Mouse (Mus musculus): ENCODE results near the gene Kalrn. TPM values are rescaled to one million over a fixed set of nuclear protein-coding genes. Genes with fewer than 3 reads are reported as not detected.

Kalrn gene
- polyA plus RNA-seq, 1 experiment from 2014 or later, result 9.2 TPM

DNA sequence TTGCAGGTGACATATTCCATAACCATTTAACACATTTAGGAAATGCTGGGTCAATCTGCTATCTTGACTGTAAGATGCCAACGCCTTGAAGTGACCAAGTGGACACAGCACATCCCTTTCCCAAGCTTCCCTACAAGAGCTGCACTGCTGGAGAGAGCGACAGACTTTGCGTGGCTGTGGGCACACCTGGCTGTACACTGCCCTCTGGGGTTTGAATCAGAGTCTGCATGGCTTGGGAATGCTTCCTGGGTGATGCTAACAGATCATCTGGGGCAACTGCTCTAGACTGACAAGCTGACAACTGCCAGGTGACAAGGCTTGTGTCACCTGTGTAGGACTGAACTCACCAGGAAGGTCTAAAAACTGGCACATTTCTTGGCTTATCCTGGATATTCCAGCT lies 388.6 kb downstream of the Kalrn start:
- Histone ChIP-seq H3K27ac (no peak overlapping the region), H3K9ac (no peak overlapping the region), H3K4me1 (no peaks in the 10 kb centered on the region), H3K9me3 (no peaks in the 10 kb centered on the region), H3K27me3 (no peaks in the 10 kb centered on the region), H3K4me2 (no peak overlapping the region), H3K4me3 (no peak overlapping the region), H3K36me3 (0 out of 2 replicates have a peak, but pooled peaks cover 6% of the 10 kb centered on the region)
- ATAC-seq (ENCODE audit: insufficient number of reproducible peaks, low FRiP score, low TSS enrichment, low read depth), result no peak
- 78% methylated on average over 3 of the region's 3 CpGs for WGBS

DNA sequence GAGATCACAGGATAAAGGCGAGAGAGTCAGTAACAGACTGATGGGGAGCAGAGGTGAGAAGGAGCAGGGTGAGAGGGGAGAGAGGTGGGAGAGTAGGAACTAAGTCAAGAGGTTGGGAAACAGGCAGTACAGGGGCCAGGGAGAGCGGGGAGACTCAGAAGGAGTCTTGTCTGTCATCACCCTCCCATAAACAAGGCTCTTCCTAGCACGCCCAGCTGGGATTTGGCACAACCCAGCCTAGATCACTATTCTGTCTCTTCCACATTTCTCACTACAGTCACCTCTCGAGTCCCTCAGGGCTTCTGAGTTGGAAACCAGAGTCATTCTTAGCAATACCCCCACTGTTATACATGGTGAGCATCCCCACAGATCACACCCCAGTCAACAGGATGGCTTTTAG lies 390.1 kb downstream of the Kalrn start:
- no peak for ATAC-seq (ENCODE audit: insufficient number of reproducible peaks, low FRiP score, low TSS enrichment, low read depth)
- no peak overlapping the region for H3K27ac ChIP-seq
- no peak overlapping the region for H3K4me3 ChIP-seq
- H3K9me3 ChIP-seq, result no peaks in the 10 kb centered on the region
- no peak overlapping the region for H3K9ac ChIP-seq
- no peaks in the 10 kb centered on the region for H3K27me3 ChIP-seq
- 77% methylated on average over 4 of the region's 4 CpGs for WGBS
- H3K4me1 ChIP-seq, result no peaks in the 10 kb centered on the region
- no peak overlapping the region for H3K4me2 ChIP-seq
- 0 out of 2 replicates have a peak, but pooled peaks cover 6% of the 10 kb centered on the region for H3K36me3 ChIP-seq

DNA sequence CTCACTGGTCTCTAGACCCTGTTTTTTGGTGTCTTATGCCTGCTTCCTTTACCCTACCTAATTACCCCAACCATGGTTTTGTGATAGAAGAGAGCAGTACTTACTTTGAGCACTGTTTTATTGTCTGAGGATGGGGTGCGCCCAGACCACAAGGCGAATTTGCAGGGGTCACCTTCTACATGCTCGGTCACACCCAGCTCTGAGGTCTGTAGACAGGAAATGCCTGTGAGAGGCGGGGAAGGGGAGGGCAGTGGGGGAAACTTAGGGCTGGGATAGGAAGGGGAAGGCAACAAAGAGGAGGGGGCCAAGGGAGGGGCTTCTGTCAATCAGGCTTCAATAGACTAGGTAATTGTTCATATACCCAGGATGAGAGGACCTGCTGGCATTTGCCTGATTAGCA lies 397.7 kb downstream of the Kalrn start:
- peaks cover 36% of the 10 kb centered on the region for H3K36me3 ChIP-seq
- H3K9ac ChIP-seq, result no peak overlapping the region
- H3K27me3 ChIP-seq, result no peaks in the 10 kb centered on the region
- no peak overlapping the region for H3K27ac ChIP-seq
- no peaks in the 10 kb centered on the region for H3K4me1 ChIP-seq
- H3K4me3 ChIP-seq, result no peak overlapping the region
- no peak overlapping the region for H3K4me2 ChIP-seq
- no peaks in the 10 kb centered on the region for H3K9me3 ChIP-seq
- no peak for ATAC-seq (ENCODE audit: insufficient number of reproducible peaks, low FRiP score, low TSS enrichment, low read depth)
- WGBS, result 87% methylated on average over 4 of the region's 4 CpGs

DNA sequence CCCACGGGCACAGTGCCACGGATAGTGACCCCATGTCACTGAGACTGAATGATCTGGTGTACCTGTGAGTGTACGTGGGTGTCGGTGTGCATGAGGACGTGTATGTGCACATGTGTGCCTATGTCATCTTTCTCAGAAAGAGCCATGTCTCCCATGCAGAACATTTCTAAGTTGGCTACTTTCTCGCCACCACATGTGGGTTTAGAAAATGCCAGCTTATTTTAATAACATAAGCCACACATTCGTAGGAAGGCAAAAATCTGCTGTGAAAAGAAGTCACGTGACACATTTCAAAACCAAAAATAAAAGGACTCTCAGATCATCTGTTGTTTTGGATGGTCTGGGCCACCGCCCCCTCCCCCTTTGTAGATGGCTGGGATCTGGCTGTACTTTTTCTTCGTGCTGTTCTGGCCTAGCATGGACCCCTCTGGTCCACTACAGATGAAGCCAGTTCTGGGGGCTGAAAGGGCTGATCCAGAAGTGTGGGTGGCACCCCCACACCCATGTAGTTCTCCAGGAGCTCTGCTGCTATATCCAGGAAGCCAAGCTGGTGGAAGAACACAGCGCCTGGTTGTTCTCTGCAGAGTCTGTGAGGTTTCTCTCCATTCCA lies 400.7 kb downstream of the Kalrn start:
- Histone ChIP-seq H3K4me1 (no peaks in the 10 kb centered on the region), H3K27ac (no peak overlapping the region), H3K4me3 (no peak overlapping the region), H3K9ac (no peak overlapping the region), H3K36me3 (peaks cover 37% of the 10 kb centered on the region), H3K27me3 (no peaks in the 10 kb centered on the region), H3K9me3 (no peaks in the 10 kb centered on the region), H3K4me2 (no peak overlapping the region)
- no peak for ATAC-seq (ENCODE audit: insufficient number of reproducible peaks, low FRiP score, low TSS enrichment, low read depth)
- 90% methylated on average over 11 of the region's 11 CpGs for WGBS

DNA sequence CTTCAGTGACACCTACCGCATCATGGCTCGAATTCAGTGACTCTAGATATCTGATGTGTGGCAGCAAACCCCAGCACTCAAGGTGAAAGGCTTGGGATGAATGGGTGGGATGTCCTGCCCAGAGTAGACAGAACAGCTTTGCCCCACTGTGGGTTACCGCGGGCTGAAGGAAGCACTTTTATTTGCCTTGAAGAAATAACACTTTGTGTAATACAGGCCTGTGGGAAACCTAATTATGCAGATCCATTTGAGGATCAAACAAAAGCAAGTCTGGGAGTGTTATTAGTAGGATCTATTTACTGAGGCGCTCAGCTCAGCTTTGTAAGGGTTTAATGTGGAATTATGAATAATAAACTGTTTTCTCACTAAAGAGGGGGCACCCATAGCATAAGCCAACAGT lies 406.3 kb downstream of the Kalrn start:
- Histone ChIP-seq H3K27ac (no peak overlapping the region), H3K36me3 (peaks cover 6% of the 10 kb centered on the region; the same call in 1 of the 2 replicates), H3K4me2 (no peak overlapping the region), H3K4me1 (no peaks in the 10 kb centered on the region), H3K9me3 (no peaks in the 10 kb centered on the region), H3K9ac (no peak overlapping the region), H3K4me3 (no peak overlapping the region), H3K27me3 (no peaks in the 10 kb centered on the region)
- no peak for ATAC-seq (ENCODE audit: insufficient number of reproducible peaks, low FRiP score, low TSS enrichment, low read depth)
- 78% methylated on average over 5 of the region's 5 CpGs for WGBS

DNA sequence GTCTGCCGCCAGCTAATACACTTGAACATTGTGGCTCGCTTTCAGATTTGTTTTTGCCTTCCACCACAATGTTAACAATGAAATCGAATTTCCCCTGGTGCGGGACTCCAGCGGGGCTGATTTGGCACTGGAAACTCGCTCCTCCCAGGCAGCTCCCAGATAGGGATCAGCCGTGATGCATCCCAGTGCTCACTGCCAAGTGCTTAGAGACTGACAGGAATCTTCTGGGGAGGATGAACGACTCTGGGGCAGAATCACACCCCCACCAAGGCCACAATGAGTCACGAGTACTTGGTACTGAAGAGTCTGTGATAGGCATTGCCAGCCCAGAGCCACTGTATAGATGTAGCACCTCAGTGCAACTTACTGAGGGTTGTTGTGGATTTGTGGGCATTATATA lies 410.2 kb downstream of the Kalrn start:
- Histone ChIP-seq H3K4me2 (no peak overlapping the region), H3K9ac (no peak overlapping the region), H3K27me3 (no peaks in the 10 kb centered on the region), H3K9me3 (no peaks in the 10 kb centered on the region), H3K4me1 (no peaks in the 10 kb centered on the region), H3K36me3 (peaks cover 3% of the 10 kb centered on the region; the same call in 1 of the 2 replicates), H3K27ac (no peak overlapping the region), H3K4me3 (no peak overlapping the region)
- no peak for ATAC-seq (ENCODE audit: insufficient number of reproducible peaks, low FRiP score, low TSS enrichment, low read depth)
- WGBS, result 70% methylated on average over 9 of the region's 9 CpGs

DNA sequence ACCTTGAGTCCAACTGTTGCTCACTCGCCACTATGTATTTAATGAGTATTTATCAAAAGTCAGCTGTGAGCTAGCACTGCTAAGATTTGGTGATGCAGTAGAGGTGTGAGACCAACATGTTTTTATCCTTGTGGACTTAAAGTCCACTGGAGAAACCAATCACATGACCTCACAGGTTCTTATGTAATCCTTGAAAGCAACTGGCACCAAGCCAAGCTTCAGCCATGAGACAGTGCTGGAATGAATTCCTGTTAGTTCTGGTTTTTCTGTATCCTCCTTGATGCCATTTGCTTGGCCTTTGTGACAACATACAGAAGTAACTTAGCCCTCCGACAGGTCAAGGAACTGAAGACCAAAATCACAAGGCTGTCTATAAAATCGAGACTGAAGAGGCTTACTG lies 413.8 kb downstream of the Kalrn start:
- ATAC-seq (ENCODE audit: insufficient number of reproducible peaks, low FRiP score, low TSS enrichment, low read depth), result no peak
- 91% methylated on average over 3 of the region's 3 CpGs for WGBS
- no peak overlapping the region for H3K4me3 ChIP-seq
- H3K4me2 ChIP-seq, result no peak overlapping the region
- no peaks in the 10 kb centered on the region for H3K9me3 ChIP-seq
- no peaks in the 10 kb centered on the region for H3K27me3 ChIP-seq
- H3K36me3 ChIP-seq, result peaks cover 3% of the 10 kb centered on the region; the same call in 1 of the 2 replicates
- H3K9ac ChIP-seq, result no peak overlapping the region
- H3K27ac ChIP-seq, result no peak overlapping the region
- H3K4me1 ChIP-seq, result no peaks in the 10 kb centered on the region

DNA sequence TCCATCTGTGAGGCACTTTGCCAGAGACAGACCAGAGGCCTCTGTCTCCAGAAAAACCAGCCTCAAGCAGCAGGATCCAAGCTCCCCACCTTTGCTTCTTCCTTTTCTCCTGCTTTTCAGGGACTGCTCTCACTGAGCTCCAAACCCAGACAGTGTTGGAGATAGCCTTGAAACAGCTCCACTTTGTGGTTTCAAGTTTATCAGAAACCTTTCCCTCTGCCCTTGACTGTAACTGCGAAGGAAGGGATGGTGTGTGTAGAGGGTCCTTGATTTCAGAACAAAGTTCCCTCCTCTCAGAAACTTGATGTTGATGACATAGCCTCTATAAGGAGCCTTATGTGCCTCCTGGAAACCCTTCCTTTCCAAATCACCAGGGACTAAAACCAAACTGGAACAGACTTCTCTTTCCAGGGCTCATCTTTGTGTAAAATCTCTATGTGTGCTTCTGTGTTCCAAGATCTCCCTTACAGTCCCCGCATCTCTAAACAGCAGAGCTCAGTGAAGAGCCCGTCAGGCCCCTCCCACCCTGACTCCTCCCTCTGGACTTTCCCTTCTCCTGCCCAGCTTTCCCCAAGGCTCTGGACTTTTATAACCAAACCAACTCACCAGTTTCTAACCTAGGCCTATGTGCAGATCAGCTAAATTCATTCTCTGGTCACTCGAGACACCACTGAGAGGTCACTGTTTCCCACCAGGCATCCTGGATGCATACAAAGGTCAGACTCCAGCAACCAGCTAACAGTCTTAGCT lies 415.8 kb downstream of the Kalrn start:
- Histone ChIP-seq H3K36me3 (no peaks in the 10 kb centered on the region), H3K4me3 (no peak overlapping the region), H3K9me3 (no peaks in the 10 kb centered on the region), H3K4me2 (no peak overlapping the region), H3K27ac (no peak overlapping the region), H3K27me3 (no peaks in the 10 kb centered on the region), H3K4me1 (no peaks in the 10 kb centered on the region), H3K9ac (no peak overlapping the region)
- no peak for ATAC-seq (ENCODE audit: insufficient number of reproducible peaks, low FRiP score, low TSS enrichment, low read depth)
- 57% methylated on average over 4 of the region's 4 CpGs for WGBS

DNA sequence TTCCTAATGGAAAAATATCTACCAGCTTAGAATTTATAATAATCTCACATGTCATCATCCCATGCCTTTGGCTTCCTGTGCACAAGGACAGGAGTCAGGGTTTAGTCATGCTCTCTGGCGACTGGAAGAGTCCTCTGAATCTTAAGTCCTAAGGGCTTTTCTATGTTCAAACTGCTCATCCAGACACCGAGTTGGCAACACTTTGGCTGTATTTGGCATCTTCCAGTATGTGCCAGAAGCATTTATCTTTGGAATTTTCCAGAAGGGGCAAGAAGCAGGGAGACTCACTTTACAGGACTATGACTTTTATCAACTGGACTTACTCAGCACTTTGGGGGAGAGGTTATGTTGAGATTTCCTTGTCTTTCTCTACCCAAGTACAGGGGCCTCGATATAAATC lies 417.6 kb downstream of the Kalrn start:
- Histone ChIP-seq H3K9me3 (no peaks in the 10 kb centered on the region), H3K4me3 (no peak overlapping the region), H3K9ac (no peak overlapping the region), H3K4me1 (no peaks in the 10 kb centered on the region), H3K27ac (no peak overlapping the region), H3K4me2 (no peak overlapping the region), H3K36me3 (no peaks in the 10 kb centered on the region), H3K27me3 (no peaks in the 10 kb centered on the region)
- no peak for ATAC-seq (ENCODE audit: insufficient number of reproducible peaks, low FRiP score, low TSS enrichment, low read depth)
- WGBS, result 77% methylated on average over 3 of the region's 3 CpGs

DNA sequence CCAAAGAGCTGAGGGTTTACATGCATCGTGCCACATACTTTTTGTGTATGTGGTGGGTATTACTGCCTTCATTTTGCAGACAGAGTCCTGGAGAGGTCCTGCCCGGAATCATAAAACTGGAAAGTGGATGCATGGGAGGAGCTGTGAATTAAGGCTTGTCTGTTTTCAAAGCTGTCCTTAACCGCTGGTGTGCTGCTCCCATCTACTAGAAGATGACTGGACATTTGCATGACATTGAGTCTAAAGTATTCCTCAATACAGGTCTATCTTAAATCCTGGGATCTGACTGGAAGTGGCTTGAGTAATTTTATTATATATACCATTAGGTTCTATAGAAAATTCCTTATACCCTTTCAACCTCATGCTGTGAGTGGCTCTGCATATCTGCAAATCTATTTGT lies 418.4 kb downstream of the Kalrn start:
- H3K36me3 ChIP-seq, result no peaks in the 10 kb centered on the region
- no peak overlapping the region for H3K4me3 ChIP-seq
- 73% methylated on average over 3 of the region's 3 CpGs for WGBS
- ATAC-seq (ENCODE audit: insufficient number of reproducible peaks, low FRiP score, low TSS enrichment, low read depth), result no peak
- no peaks in the 10 kb centered on the region for H3K9me3 ChIP-seq
- no peak overlapping the region for H3K27ac ChIP-seq
- no peak overlapping the region for H3K9ac ChIP-seq
- H3K4me2 ChIP-seq, result no peak overlapping the region
- no peaks in the 10 kb centered on the region for H3K27me3 ChIP-seq
- H3K4me1 ChIP-seq, result no peaks in the 10 kb centered on the region

DNA sequence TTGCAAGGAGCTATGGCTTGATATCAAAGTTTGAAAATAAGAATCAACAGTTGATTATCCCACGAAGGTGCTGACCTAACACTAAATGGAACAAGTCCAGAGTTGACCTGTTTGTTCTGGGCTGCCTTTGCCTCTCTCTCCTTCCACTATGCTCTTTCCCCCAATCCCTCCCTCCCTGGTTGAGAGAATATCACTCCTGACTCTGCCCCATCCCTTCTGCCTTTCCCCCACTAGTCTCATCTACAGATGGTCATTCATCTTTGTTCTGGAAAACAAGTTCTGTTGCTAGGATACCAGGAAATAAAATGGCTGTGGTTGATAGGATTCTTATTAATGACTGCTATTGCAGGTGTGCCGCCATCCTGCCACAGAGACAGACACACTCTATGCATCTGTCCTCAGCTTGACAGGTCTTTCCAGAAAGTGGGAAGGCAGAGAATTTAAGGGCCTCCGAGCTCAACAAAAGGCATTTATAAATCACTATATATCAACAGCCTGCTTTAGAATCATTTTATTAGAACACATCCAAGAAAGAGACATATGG lies 421.7 kb downstream of the Kalrn start:
- H3K9ac ChIP-seq, result no peak overlapping the region
- H3K27ac ChIP-seq, result no peak overlapping the region
- H3K4me3 ChIP-seq, result no peak overlapping the region
- no peaks in the 10 kb centered on the region for H3K36me3 ChIP-seq
- no peaks in the 10 kb centered on the region for H3K4me1 ChIP-seq
- WGBS, result 72% methylated on average over 3 of the region's 3 CpGs
- no peak for ATAC-seq (ENCODE audit: insufficient number of reproducible peaks, low FRiP score, low TSS enrichment, low read depth)
- H3K4me2 ChIP-seq, result no peak overlapping the region
- no peaks in the 10 kb centered on the region for H3K27me3 ChIP-seq
- H3K9me3 ChIP-seq, result no peaks in the 10 kb centered on the region

DNA sequence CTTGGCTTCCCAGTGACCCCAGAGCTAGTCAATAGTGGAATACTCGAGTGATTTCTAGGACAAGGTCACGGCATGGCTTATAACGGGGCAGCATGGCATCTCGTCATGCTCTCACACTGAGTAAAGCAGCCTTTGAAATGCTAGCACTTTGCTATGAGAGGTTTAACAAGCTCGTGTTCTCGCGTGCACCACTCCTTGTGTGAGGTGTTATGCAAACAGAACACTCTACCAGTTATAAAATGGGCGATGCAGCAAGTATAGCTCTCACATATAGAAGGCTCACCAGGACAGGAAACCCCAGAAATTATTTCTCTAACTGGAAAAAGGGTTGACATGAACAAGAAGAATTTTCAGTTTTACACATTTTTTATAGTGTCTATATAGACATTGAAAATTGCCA lies 431.7 kb downstream of the Kalrn start:
- no peak overlapping the region for H3K4me2 ChIP-seq
- no peak overlapping the region for H3K4me3 ChIP-seq
- ATAC-seq (ENCODE audit: insufficient number of reproducible peaks, low FRiP score, low TSS enrichment, low read depth), result no peak
- H3K9me3 ChIP-seq, result no peaks in the 10 kb centered on the region
- H3K27ac ChIP-seq, result no peak overlapping the region
- no peaks in the 10 kb centered on the region for H3K36me3 ChIP-seq
- no peaks in the 10 kb centered on the region for H3K4me1 ChIP-seq
- 59% methylated on average over 8 of the region's 8 CpGs for WGBS
- H3K27me3 ChIP-seq, result no peaks in the 10 kb centered on the region
- H3K9ac ChIP-seq, result no peak overlapping the region

Measured in limb, embryonic 15.5 days (tissue).